Mouse (Mus musculus) spleen, postnatal 10 days (tissue): ENCODE data around the gene Schip1.
"Not testable (repeated sequence)": the region's sequence is repeated elsewhere in the genome, so short reads cannot be mapped to it uniquely, and the experiment has no call there.

Source experiments
- DNase-seq, 2 experiments: peaks; one replicate each; pipeline ENCODE4 v3.0.0; 2021 to 2022; ENCODE audit warnings: low spot score in 2 of 2

The Schip1 gene

DNA sequence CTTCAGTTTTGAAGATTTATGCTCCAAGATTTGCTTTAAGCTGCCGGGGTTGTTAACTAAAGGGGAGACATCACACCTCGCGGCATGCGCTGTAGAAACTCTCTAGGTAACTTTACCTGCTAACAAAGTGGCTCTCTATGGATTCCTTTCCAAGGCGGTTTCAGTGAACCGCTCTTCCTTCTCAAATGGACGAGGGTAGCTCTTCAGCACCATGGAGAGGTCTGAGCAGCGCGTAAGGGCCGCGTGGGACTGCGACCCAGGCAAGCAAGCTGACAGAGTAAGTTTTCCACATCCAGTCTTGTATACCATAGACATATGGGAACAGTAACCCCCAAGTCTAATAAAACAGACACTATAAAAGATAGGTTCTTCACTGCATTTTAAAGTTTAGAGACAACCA is at the start of gene Schip1:
Gene Schip1 (plus strand): TSS at position 72 of the 400 bp plus-strand sequence.
- peak in 1 of 2 experiments; percentile 33 for DNase-seq

DNA sequence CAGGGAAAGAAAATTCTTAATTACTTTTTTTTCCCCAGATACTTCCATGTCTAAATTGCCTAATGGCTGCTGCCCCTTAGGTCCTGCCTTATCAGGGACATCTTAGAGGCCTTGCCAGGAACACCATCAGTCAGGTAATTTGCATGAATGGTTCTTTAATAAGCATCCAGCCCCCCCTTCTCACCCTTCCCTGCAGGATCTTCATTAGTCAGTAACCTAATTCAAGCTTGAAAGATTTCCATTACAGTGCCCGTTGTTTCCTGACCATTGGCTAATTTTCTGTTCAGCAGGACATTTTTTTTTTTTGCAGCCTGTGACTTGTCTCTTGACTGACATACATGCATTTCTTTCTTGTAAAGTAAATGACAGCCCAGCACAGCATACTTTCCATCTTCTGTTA is 48.8 kb upstream of the Schip1 start:
- DNase-seq = no peak

DNA sequence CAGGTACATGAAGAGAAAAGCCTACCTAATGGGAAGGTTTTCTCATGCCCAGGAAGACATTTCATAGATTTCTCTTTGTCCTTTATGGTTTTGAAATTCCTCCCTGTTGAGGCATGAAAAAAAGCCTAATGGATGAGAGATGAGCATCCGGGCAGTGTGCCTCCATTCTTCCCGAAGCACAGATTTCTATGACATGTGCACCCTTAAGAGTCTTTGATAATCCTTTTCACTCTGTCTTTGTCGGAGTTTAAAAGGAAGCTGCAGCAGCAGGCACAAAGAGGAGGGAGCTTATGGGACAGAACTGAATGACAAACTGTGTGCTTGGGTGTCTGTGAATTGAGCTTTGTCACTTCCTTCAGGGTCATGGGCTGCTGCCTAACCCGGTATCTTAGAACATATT is 45.2 kb upstream of the Schip1 start:
- DNase-seq = no peak

DNA sequence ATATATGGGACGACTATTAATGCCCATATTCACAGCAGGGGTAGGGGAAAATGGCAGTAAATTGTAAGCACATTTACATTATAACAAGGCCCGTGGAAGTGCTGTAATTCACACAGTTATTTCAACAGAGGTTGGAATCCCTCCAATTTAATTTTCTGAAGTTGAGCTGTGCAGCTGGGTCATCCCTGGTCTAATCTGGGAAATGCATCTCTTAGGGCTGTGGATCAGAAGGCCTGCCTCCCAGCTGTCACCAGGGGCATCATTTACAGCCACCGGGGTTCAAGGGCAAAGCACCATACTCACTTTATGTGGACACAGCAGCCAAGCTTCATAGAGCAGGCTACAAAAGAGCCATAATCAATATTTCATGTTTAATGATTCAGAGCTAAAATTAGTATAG is 28.5 kb upstream of the Schip1 start:
- no peak for DNase-seq

DNA sequence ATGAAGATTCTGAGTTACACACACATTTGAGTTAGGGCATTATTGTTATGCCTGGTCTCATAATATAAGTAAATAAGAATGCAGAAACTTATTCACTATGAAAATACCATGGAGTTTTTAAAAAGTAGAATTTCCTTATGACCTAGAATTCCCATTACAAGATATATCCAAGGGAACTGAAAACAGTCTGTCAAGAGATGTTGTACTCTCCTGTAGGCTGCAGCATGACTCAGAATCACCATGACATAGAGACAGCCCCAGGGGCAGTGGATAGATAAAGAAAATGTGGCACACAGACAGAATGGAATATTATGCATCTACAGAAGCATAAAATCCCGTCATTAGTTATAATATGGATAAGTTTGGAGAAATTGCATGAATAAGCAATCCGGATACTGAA is 21.7 kb upstream of the Schip1 start:
- no peak for DNase-seq

DNA sequence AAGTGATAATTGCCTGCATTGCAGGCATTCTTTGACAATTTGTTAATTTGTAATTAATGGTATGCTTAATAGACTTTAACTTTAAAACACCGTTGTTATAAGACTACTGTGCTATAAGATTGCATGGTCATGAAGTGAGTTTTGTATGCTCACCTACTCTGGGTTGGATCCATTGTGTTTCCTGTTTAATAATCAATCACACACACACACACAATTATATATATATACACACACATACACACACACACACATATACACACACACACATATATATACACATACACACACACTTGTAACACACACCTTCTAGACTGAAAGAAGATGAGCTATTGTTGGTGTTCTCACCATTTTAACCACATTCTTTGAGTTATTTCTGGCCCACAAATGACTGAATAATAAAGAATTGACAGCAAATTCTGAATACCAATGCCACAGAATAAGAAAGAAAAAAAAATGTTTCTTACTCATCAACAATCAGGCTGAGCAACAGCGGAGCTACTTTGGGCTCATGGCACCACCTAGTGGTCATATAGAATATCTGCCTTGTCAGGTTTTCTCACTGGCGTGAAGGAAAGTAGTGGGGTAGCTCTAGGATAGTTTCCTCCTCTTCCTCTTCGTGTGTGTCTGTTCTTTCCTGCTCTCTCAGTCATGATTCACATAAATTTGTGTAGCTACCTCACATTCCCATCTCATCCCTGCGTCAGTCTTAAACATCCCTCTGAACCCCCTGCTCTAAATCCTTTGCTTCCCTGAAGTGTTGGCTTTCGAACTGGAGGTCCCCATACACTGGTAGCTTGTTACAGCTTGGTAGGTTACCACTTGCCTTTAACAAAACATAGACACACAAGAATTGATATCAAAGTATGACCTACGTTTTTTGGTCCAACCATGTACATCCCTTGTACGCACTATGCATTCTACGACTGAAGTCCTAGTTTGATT is 18.9 kb upstream of the Schip1 start:
- DNase-seq = peak in 1 of 2 experiments; percentile 25

DNA sequence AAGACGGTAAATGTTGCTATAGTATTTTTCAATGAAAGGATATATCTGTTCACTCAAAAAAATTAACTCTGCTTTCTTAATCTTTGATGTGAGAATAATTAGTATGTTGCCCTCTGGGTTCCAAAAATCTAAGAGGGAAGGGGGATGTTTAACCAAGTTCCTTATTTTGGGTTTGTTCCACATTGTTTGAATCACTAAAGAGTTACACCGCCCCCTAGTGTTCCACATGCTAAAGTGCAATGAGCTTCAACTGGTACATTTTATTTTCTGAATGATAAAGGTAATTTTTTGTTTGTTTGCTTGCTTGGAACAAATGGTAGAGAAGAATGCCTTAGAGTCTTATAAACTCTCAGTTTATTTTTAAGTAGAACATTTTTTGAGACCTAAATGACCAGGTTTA is 11.1 kb upstream of the Schip1 start:
- peak in 1 of 2 experiments; percentile 21 for DNase-seq

DNA sequence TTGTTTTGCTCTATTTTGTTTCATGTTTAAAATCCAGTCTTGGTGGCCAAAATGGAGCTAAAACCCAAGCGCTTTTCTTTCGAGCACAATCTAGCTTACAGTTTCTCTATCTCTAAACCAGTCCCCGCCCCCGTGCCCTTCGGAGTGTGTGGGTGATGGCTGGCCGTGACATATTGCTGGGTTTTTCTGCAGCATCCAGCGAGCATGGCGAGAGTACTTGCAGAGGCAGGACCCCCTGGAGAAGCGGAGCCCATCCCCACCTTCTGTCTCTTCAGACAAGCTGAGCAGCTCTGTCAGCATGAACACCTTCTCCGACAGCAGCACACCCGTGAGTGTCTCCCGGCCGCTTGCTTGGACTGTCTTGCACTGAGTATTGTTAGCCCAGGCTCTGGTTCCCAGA is 9.5 kb upstream of the Schip1 start:
- DNase-seq = no peak

DNA sequence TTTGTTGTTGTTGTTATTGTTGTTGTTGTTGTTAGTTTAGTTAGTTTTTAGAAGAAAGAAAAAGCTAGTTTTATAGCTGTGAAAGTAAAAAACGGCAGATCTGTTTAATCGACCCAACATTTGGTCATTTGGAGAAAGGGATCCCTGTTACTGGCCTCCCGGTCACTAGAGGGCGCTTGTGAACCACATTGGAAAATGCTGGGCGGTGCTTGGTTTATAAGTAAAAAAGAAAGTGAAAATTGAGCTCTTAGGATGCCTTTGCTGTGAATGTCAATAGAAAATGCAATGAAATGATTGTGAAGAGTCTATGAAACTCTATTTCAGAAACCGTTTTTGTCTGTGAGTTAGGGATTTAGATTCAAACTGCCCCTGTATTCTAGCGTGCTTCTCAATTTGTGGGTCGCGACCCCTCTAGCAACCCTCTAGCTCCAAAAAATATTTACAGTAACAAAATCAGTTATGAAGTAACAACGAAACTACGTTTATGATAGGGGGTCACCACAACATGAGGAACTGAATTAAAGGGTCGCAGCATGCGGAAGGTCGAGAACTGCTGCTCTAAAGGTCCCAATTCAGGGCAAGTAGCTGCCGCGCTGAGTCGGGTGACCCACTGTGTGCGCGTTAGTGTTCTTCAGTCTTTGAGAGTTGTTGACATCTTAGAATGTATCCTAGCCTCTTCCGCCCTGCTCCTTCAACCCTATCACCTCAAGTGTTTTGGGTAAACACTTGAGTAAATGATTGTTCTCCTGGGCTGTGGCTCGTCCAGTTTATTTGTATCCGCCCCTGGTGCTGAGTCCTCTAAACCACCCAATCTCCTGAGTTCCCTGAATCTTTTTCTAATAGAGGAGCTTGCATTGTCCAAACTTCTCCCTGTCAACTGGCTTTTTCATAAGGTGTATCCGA is 8.0 kb upstream of the Schip1 start:
- peak; percentile 28 to 79 for DNase-seq

DNA sequence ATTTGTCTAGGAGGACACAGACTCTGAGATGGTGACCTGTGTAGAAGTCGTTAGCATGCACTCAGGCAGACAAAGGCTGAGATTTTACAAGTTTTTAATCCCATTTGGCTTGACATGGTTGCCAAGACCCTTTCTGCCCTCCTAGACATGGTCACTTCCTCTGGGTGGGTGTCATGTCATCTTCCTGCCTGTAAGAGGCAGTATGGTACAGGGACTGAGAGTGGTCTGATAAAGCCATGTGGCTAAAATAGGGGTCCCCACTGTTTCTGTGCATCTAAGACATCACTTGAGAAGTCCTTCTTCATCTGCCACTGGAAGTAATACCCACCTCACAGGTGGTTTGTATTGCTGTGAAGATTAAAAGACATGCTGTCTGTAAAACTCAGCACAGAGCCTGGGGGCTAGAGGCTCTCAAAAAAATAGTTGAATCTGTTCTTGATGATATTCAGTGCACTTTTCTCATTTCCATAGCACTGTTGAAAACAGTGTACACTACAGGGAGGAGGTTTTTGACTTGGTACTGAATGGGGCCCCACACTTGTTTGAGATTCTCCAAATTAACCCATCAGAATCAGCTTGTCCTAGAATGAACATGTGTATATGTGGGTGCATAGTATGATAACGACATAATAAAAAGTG is 5.3 kb upstream of the Schip1 start:
- DNase-seq = peak in 1 of 2 experiments; percentile 16

DNA sequence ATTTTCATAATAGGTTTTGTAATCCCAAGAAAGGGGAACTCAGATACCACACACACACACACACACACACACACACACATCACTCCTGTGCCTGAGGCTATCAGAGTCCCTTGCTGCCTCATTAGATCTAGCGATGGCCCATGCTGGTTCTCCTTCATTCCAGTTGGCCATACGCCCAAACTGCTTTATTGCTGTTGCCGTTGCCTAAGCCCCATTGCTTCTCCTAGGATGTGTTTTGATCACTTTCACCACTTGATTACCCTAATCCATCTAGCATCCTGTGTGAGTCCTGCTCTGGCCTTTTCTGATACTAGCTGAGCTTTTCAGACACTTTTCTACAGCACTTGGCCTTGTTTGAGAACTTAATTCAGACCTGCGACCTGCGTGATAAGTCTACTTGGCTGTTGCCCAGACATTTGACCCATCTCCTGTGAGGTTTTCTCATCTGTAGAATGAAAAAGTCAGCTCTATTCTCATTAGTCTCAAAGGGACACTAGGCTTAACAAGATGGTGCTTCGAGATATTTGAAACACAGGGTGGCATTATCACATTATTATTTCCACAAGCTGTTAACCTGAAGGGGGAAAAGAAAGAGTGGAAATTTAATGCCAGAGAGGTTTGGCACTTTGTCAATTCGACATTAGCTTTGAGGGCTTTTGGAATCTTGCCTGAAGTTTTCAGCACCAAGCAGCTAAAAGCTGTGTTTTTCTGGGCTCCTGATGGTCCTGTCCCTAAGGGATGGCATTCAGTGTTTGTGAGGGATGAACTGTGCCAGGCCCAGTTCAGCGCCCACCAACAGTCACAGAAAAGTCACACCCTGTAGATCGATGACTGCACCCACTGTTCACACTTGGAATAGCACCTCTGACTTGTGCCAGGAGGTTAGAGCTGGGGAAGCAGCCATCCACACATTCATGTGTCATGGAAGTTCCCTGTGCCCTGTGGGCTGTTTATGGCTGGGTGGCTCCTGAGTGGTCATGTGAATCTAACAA is 7.1 kb downstream of the Schip1 start:
- DNase-seq = no peak

DNA sequence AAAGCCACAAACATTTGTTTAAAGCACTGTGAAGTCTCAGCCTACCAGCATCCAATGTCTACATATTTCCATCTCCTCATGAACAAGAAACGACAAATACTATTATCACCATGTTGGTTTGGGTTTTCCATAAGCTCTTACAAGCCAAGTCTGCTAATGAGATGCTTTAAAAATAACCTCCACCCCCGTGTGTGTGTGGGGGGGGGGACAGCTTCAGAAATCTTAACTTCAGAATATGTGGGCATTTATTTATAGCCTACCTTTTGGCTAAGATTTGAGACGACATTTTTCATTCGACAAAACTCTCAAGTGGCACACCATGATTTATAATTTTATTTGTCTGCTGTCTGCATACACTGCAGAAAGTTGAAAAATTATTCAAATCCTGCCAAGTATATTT is 12.8 kb downstream of the Schip1 start:
- DNase-seq = no peak

DNA sequence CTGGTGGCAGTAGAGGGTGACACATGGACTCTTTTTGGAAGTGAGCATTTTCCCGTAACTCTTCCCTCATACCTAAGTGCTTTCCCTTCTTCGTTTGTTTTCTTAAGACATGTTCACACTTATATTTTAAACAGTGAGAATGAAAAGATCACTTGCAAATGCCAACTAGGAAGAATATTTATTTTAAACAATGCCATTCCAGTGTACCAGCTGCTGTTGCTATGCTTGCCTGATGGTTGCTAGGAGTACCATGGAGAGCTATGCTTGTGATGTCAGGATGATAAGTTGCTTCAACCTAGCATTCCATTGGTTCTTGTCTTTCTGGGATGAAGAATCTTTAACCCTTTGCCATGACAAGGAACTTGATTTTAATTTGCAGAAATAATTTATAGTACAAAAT is 20.4 kb downstream of the Schip1 start:
- no peak for DNase-seq

DNA sequence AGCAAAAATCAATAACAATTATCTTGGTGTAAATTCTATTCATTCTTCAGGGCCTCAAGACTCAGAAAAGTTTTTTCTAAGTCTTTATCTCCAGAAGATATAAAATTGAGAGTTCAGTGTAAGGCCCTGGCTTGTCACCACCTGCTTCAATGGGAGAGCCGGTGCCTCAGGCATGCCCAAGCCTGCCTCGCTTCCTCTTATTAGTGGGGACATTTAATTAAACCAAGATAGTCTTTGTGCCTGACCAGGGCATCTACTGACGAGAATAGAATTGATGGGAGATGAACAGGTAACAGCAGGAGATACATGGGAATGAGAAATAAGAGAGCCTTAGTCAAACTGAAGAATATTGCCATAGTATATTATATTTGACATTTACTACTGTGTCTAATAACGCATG is 27.5 kb downstream of the Schip1 start:
- DNase-seq = no peak

DNA sequence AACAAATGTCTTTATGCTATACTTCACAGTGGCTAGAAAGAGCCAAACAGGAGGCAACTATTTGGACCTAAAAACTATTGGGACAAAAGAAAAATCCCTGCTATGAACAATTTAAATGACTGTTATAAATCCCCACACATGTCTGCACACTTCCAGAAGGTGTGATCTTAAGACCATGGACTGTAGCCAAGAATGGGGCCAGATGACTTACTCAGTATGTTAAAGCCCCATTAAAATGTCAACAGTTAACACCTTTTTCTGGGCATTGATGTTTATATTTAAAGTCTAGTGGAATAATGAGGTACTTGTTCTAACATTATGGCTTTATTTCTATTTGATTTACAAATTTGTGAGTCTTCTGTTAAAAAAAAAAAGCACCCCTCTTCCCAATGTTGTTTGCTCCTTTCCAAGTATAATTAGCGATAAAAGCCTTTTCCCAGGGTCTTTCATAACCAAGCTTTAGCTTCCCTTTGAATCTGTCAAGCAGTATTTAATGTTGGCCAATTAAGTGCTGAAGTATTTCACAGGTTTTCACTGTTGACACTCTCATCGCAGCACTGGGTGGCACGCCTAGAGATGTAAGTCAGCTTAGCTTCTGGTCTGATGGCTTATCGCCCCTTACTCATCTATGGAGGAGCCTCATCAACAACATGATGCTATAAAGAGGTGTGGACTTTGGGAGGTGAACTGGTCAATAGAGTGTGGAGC is 32.3 kb downstream of the Schip1 start:
- DNase-seq = no peak

DNA sequence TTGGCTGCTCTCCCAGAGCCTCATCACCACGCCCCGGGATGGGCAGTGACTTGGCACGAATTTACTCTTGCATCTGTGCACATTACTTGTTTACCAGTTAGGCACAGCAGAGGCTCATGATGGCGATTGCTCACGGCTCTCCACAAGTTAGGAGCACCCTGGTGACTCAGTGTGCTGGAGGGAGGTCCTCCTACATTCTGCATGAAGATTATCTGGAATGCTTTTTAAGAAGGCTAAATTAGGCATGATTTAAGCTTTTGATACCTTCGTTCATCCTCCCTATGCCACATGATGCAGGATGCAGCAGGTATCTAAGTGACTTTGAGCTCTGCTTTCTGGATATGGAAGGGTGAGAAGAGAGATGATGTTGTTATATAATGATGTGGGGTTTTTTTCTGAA is 35.0 kb downstream of the Schip1 start:
- DNase-seq = not testable (repeated sequence)

DNA sequence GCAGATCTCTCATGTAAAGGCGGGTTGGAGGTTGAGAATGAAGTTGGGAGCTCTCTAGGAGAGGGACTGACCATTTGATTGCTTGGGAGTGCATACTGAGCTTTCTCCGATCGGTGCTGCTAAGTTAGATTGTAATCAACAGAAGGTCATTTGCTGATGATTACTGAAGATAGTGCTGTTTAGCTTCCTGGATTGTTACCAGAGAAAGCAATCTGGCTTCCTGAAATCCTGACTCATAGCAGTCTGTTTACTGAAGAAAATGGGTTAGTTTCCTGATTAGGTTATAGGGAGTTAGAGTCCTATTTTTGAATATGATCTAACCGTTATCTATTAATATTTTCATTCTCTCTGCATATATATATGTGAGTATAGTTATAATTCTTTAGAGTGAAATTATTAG is 36.7 kb downstream of the Schip1 start:
- no peak for DNase-seq

DNA sequence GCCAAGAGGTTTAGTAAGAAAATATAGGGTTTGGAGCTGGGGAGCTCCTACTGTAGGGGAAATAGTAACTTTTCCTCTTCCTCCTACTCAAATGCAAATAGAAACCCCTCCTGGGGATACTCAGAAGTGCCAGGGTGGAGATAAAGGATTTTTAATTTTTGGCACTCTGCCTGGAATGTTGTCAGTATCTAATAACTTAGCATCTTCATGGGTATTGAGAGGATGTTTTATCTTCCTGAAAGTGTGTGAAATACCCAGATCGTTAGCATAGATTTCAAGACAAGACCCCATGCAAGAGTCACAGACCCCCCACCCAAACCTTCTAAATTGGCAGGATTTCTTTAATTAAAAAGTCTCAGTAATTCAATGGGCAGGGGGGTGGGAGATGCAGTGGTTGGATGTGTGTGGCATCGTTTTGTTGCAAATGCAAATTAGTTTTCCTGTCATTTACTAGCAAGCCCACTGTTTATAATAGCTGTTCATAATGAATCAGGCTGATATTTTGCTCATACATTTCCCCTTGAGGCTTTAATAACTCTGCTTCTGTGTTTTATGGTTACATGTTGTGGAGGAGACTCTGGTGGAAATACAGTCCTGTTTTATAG is 40.6 kb downstream of the Schip1 start:
- no peak for DNase-seq

DNA sequence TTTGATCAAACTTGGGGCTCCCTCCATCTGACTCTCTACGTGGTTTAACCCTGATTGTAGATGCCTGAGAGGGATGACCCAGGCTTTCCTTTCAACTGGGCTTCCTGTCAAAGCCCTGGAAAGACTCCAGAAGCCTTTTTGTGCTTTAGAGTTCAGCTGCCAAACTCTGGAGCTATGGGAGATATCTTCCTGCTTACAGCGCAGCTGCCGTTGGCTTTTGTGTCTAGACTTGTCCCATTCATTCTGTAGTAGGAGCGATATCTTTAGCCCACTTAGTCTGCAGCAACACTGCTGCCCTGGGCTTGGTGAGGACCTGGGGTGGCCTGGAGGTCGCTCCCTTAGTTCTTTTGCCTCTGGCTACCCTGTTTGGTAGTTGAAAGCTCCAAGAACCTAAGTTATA is 56.7 kb downstream of the Schip1 start:
- no peak for DNase-seq
